Mouse (Mus musculus) neural tube, embryonic 12.5 days (tissue): ENCODE results near the gene Gm21987. TPM values are rescaled to one million over a fixed set of nuclear protein-coding genes. Genes with fewer than 3 reads are reported as not detected.
A peak's percentile ranks its signal among the peaks of the same experiment; 100 is the strongest.

Experiments
- ATAC-seq: fragments of 200-750 bp; cut with Nextera tagmentation; 2 replicates; pipeline ENCODE4 v1.8.0; 2017; ENCODE audit warnings: low read depth, mild to moderate bottlenecking, moderate TSS enrichment, moderate library complexity; ENCODE audit not compliant: low FRiP score
- H3K27ac ChIP-seq: fragments of 300-500 bp; sonication (generic); 2 replicates; pipeline ENCODE4 v1.5.1; 2016
- H3K27me3 ChIP-seq: fragments of 300-500 bp; sonication (generic); replicated peaks from 2 replicates; pipeline ENCODE4 v1.6.1; 2016; ENCODE audit warnings: mild to moderate bottlenecking
- H3K36me3 ChIP-seq: fragments of 300-500 bp; sonication (generic); 2 replicates; pipeline ENCODE4 v1.6.1; 2016; ENCODE audit warnings: mild to moderate bottlenecking
- H3K4me1 ChIP-seq: fragments of 300-500 bp; sonication (generic); 2 replicates; pipeline ENCODE4 v1.6.1; 2016
- H3K4me2 ChIP-seq: fragments of 300-500 bp; sonication (generic); replicated peaks from 2 replicates; pipeline ENCODE4 v1.6.1; 2016; ENCODE audit warnings: mild to moderate bottlenecking
- H3K4me3 ChIP-seq: fragments of 300-500 bp; sonication (generic); 2 replicates; pipeline ENCODE4 v1.5.1; 2016
- H3K9ac ChIP-seq: fragments of 300-500 bp; sonication (generic); 2 replicates; pipeline ENCODE4 v1.6.1; 2016; ENCODE audit warnings: mild to moderate bottlenecking
- H3K9me3 ChIP-seq: fragments of 300-500 bp; sonication (generic); 2 replicates; pipeline ENCODE4 v1.6.1; 2016; ENCODE audit warnings: mild to moderate bottlenecking
- WGBS: fragments of 180-500 bp; shearing (Covaris S2); methylation state at CpG from one replicate; pipeline ENCODE4 v1.1.7; 2016; 5-methylcytosine and 5-hydroxymethylcytosine counted together
- polyA plus RNA-seq: library from polyadenylated mRNA; unstranded; fragments of >200 nt; fragmentation: Nextera tagmentation; extraction: Ambion mirVana; gene quantifications from 2 replicates; pipeline ENCODE4 v1.2.1, GENCODE M21; 2016

Gene Gm21987
- polyA plus RNA-seq = not detected in 2 replicates

DNA sequence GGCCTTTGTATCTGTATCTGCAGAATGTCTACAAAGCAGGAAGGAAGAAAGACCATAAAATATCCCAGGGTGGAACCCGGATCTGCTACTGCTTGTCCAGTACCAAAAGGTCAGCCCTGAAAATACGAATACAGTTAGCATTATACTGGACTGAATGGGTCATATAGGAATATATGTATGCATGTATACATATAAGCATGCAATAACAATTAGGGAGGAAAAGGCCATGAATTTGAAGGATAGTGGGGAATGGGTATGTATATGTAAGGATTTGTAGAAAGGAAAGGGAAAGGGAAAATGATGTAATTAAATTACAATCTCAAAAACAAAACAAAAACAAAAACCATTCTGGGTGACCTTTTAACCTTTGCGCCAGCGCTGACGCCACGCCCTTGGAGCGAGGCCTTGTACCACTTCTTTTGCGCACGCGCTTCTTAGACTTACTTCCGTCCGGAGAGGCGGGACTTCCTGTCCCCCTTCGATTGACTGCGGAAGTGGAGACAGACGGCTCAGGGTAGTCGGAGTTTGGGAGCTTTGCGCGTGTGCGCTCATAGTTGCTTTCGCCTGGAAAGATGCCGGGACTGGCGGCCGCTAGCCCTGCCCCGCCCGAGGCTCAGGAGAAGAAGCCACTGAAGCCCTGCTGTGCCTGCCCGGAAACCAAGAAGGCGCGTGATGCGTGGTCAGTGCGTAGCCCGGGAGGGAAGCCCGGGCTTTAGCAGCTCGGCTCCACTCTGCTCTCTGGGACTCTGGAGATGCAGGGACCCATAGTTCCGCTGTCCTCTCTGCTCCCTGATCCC is at the start of gene Gm21987, which contains the start of gene Cox17:
Gene Gm21987 (plus strand): TSS at position 512 of the 797 bp plus-strand sequence.
Gene Cox17 (plus strand): TSS at position 463 of the 797 bp plus-strand sequence.
- Histone ChIP-seq H3K4me2 (peak within 1 kb of the TSS; percentile 71), H3K27ac (peak within 1 kb of the TSS; percentile 84), H3K9me3 (no peaks in the 10 kb centered on the region), H3K36me3 (peaks cover 23% of the 10 kb centered on the region), H3K9ac (peak within 1 kb of the TSS; percentile 83), H3K4me3 (peak within 1 kb of the TSS; percentile 93), H3K4me1 (peaks cover 8% of the 10 kb centered on the region), H3K27me3 (no peaks in the 10 kb centered on the region)
- WGBS = 3% methylated on average over 35 of the region's 35 CpGs
- peak; percentile 96 for ATAC-seq

GRCm38 (mm10) chr16:38298410-38298809 is 48.4 kb upstream of the Gm21987 start:
- no peaks in the 10 kb centered on the region for H3K4me1 ChIP-seq
- no peaks in the 10 kb centered on the region for H3K27me3 ChIP-seq
- H3K4me2 ChIP-seq = no peak overlapping the region
- ATAC-seq = no peak
- no peak overlapping the region for H3K9ac ChIP-seq
- 88% methylated on average over 6 of the region's 6 CpGs for WGBS
- no peak overlapping the region for H3K4me3 ChIP-seq
- H3K9me3 ChIP-seq = no peaks in the 10 kb centered on the region
- no peaks in the 10 kb centered on the region for H3K36me3 ChIP-seq
- no peak overlapping the region for H3K27ac ChIP-seq

DNA sequence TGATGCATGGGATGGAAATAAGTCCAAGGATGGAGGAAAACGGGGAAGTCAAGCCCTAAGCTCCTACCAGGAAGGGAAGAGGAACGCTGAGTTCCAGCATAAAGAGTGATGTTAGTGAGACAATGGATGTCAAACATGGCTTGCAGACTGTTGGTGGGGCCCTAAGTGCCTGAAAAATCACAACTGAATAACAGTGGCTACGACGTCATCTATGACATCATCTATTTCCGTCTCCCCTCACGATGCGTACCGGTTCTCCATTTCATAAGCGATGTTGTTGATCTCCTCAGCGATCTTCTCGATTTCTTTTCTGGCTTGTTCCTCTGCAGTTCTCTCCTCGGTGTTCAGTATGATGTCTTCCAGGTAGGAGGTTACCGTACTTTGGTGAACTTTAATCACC is 44.5 kb upstream of the Gm21987 start:
- no peaks in the 10 kb centered on the region for H3K36me3 ChIP-seq
- H3K9me3 ChIP-seq = no peaks in the 10 kb centered on the region
- 91% methylated on average over 13 of the region's 13 CpGs for WGBS
- no peak for ATAC-seq
- peaks cover 3% of the 10 kb centered on the region; the same call in 1 of the 2 replicates for H3K4me1 ChIP-seq
- H3K9ac ChIP-seq = no peak overlapping the region
- no peak overlapping the region for H3K4me3 ChIP-seq
- no peak overlapping the region for H3K27ac ChIP-seq
- no peak overlapping the region for H3K4me2 ChIP-seq
- no peaks in the 10 kb centered on the region for H3K27me3 ChIP-seq

GRCm38 (mm10) chr16:38304460-38305194 is 42.2 kb upstream of the Gm21987 start:
- no peak overlapping the region for H3K27ac ChIP-seq
- no peak overlapping the region for H3K4me2 ChIP-seq
- H3K27me3 ChIP-seq = no peaks in the 10 kb centered on the region
- WGBS = 78% methylated on average over 17 of the region's 17 CpGs
- no peaks in the 10 kb centered on the region for H3K36me3 ChIP-seq
- H3K9me3 ChIP-seq = no peaks in the 10 kb centered on the region
- no peak for ATAC-seq
- H3K4me1 ChIP-seq = peaks cover 6% of the 10 kb centered on the region; the same call in 1 of the 2 replicates
- H3K9ac ChIP-seq = no peak overlapping the region
- no peak overlapping the region for H3K4me3 ChIP-seq

DNA sequence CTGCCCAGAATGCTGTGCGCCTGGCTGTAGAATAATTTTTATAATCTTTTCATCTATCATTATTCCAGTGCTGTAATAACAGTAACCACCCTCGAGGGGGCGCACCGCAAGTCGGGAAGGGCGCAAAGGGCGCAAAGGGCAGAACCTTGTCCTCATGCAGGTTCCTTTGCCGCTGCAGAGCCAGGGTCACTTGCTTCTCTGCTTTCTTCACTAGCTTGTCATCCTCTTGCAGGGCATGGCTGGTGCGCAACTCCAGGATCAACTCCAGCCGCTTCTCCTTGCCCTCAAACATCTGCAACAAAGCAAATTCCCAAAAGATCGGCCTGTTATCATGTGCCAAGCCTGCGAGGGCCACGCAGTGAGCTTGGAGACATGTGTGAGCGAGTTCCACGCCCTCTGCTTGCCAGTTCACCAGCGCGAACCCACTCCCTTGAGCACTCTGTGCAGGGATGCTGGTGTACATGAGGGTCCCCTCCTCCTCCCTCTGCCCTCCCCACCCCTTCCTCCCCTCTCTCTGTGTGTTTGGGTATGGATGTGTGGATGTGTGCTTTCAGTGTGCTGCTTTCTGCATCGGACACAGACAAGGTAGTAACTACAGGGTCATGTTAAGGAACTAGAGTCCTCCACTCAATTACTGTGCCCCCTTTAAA is 40.1 kb upstream of the Gm21987 start:
- H3K27ac ChIP-seq = no peak overlapping the region
- 52% methylated on average over 18 of the region's 18 CpGs for WGBS

DNA sequence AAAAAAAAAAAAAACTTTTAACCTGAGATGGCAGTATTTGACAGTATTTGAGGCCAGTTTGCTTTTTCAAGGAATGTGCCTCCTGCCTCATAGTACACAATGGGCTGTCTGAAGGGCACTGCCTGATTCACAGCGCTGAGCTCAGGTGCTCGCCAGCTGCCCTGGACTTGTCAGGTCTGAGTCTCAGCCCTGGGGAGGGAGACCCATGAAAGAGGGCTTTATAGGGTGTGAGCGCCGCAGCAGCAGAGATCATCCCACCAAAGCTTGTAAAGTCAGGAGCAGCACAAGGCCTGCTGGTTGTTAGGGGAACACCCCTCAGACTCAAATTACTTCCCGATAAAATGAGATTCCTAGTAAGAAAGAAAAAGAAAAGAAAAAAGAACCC is 39.6 kb upstream of the Gm21987 start:
- ATAC-seq = peak; percentile 56; the same call in 1 of the 2 replicates
- Histone ChIP-seq H3K4me3 (no peak overlapping the region), H3K36me3 (no peaks in the 10 kb centered on the region), H3K9ac (no peak overlapping the region), H3K27me3 (no peaks in the 10 kb centered on the region), H3K4me1 (peaks cover 6% of the 10 kb centered on the region; the same call in 1 of the 2 replicates), H3K9me3 (no peaks in the 10 kb centered on the region), H3K4me2 (no peak overlapping the region), H3K27ac (no peak overlapping the region)
- WGBS = 25% methylated on average over 5 of the region's 5 CpGs

More for the DNA sequence above, 40.1 kb upstream of the Gm21987 start:
- H3K4me1 ChIP-seq = peaks cover 6% of the 10 kb centered on the region; the same call in 1 of the 2 replicates
- no peaks in the 10 kb centered on the region for H3K36me3 ChIP-seq
- H3K4me3 ChIP-seq = no peak overlapping the region
- no peaks in the 10 kb centered on the region for H3K9me3 ChIP-seq
- no peak overlapping the region for H3K4me2 ChIP-seq
- ATAC-seq = peak; percentile 29; the same call in 1 of the 2 replicates
- H3K27me3 ChIP-seq = no peaks in the 10 kb centered on the region
- no peak overlapping the region for H3K9ac ChIP-seq

GRCm38 (mm10) chr16:38307651-38308050 is 39.2 kb upstream of the Gm21987 start:
- no peak overlapping the region for H3K4me3 ChIP-seq
- no peak overlapping the region for H3K4me2 ChIP-seq
- H3K27ac ChIP-seq = no peak overlapping the region
- peaks cover 6% of the 10 kb centered on the region; the same call in 1 of the 2 replicates for H3K4me1 ChIP-seq
- H3K27me3 ChIP-seq = no peaks in the 10 kb centered on the region
- no peak overlapping the region for H3K9ac ChIP-seq
- H3K36me3 ChIP-seq = no peaks in the 10 kb centered on the region
- H3K9me3 ChIP-seq = no peaks in the 10 kb centered on the region
- no peak for ATAC-seq
- 49% methylated on average over 7 of the region's 7 CpGs for WGBS

GRCm38 (mm10) chr16:38308195-38308594 is 38.6 kb upstream of the Gm21987 start:
- whole genome bisulfite sequencing = 82% methylated on average over 11 of the region's 11 CpGs
- Histone ChIP-seq H3K4me2 (no peak overlapping the region), H3K27ac (no peak overlapping the region), H3K4me1 (peaks cover 6% of the 10 kb centered on the region; the same call in 1 of the 2 replicates), H3K9ac (no peak overlapping the region), H3K9me3 (no peaks in the 10 kb centered on the region), H3K4me3 (no peak overlapping the region), H3K36me3 (no peaks in the 10 kb centered on the region), H3K27me3 (no peaks in the 10 kb centered on the region)
- no peak for ATAC-seq

DNA sequence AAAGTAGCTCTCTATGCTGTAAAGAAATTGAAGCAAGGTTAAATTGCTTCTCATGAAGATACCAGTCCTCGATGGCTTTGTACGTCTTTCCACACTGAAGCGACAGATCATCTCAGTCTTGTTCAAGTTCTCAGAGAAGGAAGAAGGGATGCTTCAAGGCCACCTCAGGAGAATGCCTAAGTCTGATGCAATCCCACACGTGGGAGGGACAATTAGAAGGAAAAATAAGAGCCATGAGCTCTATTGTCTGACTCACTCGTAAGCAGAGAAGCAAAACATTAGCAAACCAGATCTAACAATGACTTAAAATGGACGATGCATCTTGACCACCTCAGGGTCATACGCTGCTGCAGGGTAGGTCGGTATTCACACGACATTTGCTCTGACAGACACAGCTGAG is 28.3 kb upstream of the Gm21987 start:
- Histone ChIP-seq H3K4me2 (no peak overlapping the region), H3K27me3 (no peaks in the 10 kb centered on the region), H3K4me1 (no peaks in the 10 kb centered on the region), H3K9ac (no peak overlapping the region), H3K9me3 (no peaks in the 10 kb centered on the region), H3K27ac (no peak overlapping the region), H3K4me3 (no peak overlapping the region), H3K36me3 (no peaks in the 10 kb centered on the region)
- 83% methylated on average over 9 of the region's 9 CpGs for WGBS
- no peak for ATAC-seq

DNA sequence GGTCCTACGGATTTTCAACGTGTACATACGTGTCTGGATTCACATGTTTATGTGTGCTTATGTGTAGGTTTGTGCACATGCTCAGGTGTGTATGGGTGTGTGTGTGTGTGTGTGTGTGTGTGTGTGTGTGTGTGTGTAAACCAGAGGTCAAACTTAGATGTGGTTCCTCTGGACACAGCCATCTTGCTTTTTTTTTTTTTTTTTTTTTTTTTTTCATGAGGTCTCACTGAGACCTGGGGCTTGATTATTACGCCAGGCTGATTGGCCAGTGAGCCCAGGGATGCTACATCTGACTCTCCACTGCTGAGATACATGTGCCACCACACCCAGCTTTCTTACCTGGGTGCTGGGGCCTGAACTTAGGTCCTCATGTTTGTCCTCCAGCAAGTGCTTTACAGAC is 27.8 kb upstream of the Gm21987 start:
- Histone ChIP-seq H3K9ac (no peak overlapping the region), H3K4me1 (no peaks in the 10 kb centered on the region), H3K36me3 (no peaks in the 10 kb centered on the region), H3K9me3 (no peaks in the 10 kb centered on the region), H3K27ac (no peak overlapping the region), H3K4me3 (no peak overlapping the region), H3K4me2 (no peak overlapping the region), H3K27me3 (no peaks in the 10 kb centered on the region)
- 85% methylated on average over 4 of the region's 4 CpGs for WGBS
- no peak for ATAC-seq

DNA sequence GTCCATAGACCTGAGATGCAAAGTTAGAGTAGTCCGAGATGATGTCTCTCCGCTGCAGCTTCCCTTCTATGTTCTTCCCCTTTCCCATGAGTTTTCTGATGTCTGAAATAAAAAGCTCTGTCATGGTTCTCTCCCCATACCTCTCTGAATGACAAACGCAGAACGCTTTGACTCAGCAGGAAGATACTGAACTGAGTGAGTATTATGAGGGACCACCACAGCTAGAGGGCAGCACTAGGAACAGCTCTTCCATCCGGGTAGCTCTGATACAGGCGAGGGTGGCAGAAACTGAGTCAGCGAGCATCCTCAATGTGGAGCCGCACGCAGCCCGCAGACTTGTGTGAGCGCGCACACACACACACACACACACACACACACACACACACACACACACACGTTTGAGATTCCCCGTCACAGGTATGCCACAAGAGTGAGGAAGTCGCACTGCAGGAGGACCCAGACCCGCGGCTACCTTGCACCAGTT is 25.3 kb upstream of the Gm21987 start:
- H3K9ac ChIP-seq = no peak overlapping the region
- no peaks in the 10 kb centered on the region for H3K27me3 ChIP-seq
- no peaks in the 10 kb centered on the region for H3K36me3 ChIP-seq
- H3K4me2 ChIP-seq = peak overlapping the region; percentile 50
- H3K4me3 ChIP-seq = no peak overlapping the region
- H3K4me1 ChIP-seq = no peaks in the 10 kb centered on the region
- peak; percentile 61 for ATAC-seq
- 34% methylated on average over 17 of the region's 17 CpGs for WGBS
- H3K9me3 ChIP-seq = no peaks in the 10 kb centered on the region
- no peak overlapping the region for H3K27ac ChIP-seq

GRCm38 (mm10) chr16:38324311-38324710 is 22.5 kb upstream of the Gm21987 start:
- H3K9ac ChIP-seq = no peak overlapping the region
- no peaks in the 10 kb centered on the region for H3K27me3 ChIP-seq
- WGBS = 93% methylated on average over 15 of the region's 15 CpGs
- no peak overlapping the region for H3K27ac ChIP-seq
- no peaks in the 10 kb centered on the region for H3K9me3 ChIP-seq
- no peak for ATAC-seq
- no peaks in the 10 kb centered on the region for H3K4me1 ChIP-seq
- no peak overlapping the region for H3K4me2 ChIP-seq
- no peak overlapping the region for H3K4me3 ChIP-seq
- no peaks in the 10 kb centered on the region for H3K36me3 ChIP-seq
